Mouse (Mus musculus) gastrocnemius, adult 18-20 months (tissue): Measurements from ENCODE around the gene Srcap. TPM values are rescaled to one million over a fixed set of nuclear protein-coding genes. Genes with fewer than 3 reads are reported as not detected.
"Not testable (repeated sequence)": the region's sequence is repeated elsewhere in the genome, so short reads cannot be mapped to it uniquely, and the experiment has no call there.

Experiments used
- DNase-seq: peaks from one replicate; pipeline ENCODE4 v3.0.0; 2021; ENCODE audit warnings: low spot score
- total RNA-seq, 2 experiments: library from RNA; stranded (reverse); gene quantifications; 2 replicates each; pipeline ENCODE4 v1.2.3; 2021

Gene Srcap
- total RNA-seq, 2 experiments from 2014 or later: 46.5 to 46.6 TPM

DNA sequence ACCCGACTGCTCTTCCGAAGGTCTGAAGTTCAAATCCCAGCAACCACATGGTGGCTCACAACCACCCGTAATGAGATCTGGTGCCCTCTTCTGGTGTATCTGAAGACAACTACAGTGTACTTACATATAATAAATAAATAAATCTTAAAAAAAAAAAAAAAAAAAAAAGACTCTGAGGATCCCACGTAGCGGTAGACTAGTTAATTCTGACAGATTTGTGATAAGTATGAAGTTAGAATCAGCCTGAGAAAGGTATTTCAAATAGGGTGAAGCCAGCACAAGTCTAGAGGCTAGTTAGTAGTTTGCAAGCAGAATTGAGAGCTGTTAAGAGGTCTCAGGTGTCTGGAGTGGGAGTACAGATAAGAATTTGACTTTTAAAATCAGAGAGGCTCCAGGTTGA is 23.4 kb upstream of the Srcap start:
- not testable (repeated sequence) for DNase-seq

DNA sequence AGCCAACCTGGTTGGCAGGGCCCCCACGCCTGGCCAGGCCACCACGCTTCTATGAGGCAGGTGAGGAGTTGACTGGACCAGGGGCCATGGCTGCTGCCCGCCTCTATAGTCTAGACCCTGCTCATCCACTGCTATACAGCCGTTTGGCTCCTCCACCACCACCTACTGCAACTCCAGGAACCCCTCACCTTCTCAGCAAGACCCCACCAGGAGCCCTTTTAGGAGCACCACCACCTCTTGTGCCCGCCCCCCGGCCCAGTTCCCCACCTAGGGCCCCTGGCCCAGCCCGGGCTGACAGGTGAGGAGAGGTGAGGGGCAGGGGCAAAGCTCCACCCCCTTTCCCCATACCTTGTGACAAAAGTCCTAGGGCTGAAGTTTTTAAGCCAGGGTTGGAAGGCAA is 21.8 kb upstream of the Srcap start:
- DNase-seq: no peak

DNA sequence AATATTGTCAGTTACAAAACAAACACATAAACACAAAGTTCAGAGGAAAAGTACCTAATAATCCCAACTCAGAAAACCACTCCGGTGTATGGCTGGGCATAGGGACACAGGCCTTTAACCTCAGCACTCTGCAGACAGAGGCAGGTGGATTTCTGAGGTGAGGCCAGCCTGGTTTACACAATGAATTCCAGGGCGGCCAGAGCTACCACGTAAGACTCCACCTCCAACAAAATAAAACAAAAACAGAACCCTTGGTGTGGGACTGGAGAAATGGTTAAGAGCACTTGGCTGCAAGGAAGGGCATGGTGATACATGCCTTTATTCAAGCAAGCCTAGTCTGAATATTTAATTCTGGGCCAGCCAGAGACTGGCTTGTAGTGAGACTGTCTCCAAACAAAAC is 19.9 kb upstream of the Srcap start:
- DNase-seq: no peak

DNA sequence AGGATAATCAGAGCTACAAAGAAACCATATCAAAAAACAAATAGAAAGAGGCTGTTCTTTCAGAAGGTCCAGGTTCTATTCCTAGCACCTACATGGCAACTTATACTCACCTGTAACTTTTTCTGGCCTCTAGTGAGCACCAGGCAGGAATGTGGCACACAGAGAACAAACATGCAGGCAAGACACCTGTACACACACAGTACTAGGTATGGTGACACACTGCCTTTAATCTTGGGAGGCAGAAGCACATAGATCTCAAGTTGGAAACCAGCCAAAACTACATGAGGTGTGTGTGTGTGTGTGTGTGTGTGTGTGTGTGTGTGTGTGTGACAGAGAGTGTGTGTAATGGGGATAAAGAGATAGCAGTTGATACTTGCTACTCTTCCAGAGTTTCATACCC is 17.1 kb upstream of the Srcap start:
- DNase-seq: no peak

DNA sequence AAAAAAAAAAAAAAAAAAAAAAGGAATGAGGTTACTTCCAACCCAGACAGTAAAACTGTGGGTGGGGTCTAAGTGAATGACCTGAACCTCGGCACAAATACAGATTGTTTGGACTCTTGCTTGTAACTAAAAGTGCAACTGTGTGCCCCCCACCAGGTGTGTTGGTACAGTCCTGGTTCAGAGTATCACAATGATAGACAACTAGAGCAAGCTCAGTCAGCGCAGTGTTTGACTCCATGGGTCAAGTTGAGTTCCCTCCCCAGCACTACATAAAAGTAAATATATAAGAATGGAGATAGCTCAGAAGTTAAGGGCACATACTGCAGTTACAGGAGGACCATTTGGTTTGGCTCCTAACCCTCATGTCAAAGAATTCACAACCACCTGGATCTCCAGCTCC is 14.4 kb upstream of the Srcap start:
- DNase-seq: no peak

DNA sequence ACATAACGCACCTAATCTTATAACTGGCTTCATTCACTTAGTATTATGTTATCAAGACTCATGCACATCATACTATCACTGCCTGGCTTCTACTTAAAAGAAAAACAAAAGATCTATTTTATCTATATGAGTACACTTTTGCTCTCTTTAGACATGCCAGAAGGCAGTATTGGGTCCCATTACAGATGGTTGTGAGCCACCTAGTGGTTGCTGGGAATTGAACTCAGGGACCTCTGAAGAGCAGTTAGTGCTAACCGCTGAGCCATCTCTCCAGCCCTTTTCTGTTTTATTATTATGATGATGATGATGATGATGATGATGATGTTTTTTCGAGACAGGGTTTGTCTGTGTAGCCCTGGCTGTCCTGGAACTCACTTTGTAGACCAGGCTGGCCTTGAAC is 13.4 kb upstream of the Srcap start:
- no peak for DNase-seq

DNA sequence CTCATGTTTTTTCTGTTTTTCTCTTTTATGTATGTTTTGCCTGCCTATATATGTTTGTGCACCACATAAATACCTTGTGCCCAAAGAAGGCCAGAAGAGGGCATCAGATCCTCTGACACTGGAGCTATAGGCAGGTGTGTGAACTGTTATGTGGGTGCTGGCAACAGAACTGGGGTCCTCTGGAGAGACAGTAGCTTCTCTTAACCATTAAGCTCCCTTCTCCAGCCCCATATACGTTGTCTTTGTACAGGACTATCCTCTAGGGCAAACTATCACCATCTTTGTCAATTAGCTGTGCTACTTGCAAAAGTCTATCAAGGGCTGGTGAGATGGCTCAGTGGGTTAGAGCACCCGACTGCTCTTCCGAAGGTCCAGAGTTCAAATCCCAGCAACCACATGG is 3.5 kb upstream of the Srcap start:
- DNase-seq: no peak

DNA sequence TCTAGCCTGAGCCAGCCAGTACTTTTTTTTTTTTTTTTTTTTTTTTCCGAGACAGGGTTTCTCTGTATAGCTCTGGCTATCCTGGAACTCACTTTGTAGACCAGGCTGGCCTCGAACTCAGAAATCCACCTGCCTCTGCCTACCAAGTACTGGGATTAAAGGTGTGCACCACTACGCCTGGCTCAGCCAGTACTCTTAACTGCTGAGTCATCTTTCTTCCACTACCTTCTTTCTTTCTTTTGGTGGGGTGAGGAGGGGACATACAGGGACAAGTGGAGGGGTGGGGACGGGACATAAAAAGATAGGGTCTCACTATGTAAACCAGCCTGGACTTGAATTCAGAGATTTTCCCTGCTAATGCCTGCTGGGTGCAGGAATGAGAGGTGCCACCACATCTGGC is 2.0 kb upstream of the Srcap start:
- DNase-seq: not testable (repeated sequence)

DNA sequence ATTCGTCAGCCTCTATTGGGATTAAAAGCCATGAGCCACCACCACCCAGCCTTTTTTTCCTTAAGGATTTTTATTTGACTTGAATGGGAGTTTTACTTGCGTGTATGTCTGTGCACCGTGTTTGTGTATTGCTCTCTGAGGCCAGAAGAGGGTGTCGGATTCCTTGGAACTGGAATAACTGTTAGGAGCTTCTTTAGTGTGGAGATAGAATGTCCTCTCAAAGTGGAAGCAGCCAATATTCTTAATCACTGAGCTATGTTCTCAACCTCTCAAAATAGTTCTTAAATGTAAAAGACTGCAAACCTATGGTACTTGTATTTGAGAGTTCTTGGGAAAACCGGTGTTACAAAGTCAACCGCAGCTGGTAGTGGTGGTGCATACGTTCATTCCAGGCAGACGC is 542 bp upstream of the Srcap start:
- peak; percentile 42 for DNase-seq

DNA sequence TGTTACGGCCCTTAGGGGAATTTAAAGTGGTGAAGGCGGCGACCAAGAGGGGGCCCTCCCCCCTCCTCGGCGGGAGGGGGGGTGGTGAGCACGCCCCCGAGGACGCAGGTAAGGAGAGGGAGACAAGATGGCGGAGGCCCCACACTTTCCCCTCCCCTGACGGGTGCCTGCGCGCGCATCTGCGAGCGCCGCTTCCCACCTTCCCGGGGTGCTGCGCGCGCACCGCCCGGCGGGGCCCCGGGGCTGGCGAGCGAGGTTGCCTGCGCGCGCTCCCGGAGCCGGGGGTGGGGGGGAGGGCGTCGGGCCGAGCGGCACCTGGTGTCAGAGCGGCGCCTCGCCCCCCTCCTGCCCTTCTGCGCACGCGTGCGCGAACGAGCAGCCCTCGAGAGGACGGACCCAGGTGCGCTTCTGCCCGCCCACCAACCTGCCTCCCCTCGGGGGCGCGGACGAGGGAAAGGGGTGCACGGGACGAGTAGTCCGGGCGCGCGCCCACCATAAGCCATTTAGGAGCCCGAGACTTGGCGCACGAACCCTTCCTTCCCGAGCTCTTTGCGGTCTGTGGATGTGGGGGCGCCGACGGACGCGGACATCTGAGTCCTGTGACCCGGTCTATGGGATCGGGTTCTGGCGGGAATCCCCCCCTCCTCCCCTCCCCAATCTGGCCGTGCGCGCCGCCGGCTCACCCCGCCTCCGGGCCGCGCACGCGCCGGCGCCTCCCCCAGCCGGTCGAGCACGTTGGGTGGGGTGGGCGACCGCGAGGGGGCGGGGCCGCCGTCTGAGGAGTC is 640 bp downstream of the Srcap start:
- peak; percentile 91 for DNase-seq

DNA sequence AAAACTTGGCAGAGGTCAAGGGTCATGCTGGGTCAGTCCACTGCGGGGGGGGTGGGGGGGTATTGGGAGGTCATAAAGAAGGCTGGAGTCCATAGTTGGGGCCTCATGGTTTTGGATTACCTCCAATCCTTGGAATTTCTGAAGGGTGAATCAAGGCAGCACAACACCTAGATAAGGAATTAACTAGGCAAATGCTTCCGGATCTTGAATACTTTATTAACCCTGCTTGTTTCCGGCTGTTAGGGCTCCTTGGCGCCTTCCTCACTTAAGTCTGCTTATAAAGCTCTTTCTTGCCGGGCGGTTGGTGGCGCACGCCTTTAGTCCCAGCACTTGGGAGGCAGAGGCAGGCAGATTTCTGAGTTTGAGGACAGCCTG is 1.2 kb downstream of the Srcap start:
- DNase-seq: no peak

DNA sequence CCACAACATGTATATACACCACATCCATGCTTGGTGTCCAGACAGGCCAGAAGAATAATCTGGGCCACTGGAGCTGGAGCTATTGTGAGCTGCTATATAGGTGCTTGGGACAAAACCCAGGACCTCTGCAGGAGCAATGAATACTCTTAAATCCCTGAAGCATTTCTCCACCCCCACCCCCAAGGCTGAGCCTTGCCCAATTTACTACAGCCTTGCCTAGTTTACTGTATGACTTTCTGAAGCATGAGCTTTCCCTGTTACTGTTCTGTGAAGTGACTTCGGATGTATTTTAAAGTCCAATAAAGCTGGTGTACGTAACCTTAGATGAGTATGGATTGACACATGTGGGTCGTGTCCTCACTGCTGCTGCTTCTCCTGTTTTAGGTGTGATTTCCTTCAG is 2.0 kb downstream of the Srcap start:
- no peak for DNase-seq

DNA sequence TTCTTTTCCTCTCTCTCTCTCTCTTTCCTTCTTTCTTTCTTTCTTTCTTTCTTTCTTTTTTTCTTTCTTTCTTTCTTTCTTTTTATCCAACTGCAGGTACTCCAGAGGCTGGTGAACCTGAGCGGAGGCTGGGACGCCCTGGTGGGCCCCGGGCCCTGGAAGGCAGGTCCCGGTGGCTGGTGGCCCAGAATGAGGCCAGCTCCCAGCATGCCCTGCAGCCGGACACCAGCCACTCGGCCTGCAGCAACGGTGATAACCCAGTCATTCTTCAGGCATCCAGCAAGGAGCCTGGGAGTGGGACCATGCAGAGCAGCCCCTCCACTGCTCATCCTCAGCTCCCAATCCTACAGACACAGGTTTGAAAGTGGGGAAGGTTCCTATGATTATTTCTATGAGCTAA is 4.1 kb downstream of the Srcap start:
- DNase-seq: no peak

DNA sequence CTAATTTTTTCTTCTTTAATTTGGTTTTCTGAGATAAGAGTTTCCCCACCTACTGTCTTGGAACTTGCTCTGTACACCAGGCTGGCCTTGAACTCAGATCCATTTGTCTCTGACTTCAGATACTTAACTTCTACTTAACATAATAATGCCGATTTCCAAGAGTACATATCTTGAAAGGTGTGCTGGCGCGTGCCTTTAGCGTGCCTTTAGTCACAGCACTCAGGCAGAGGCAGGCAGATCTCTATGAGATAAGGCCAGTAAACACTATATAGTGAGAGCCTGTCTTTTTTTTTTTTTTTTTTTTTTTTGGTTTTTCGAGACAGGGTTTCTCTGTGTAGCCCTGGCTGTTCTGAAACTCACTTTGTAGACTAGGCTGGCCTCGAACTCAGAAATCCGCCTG is 4.6 kb downstream of the Srcap start:
- DNase-seq: no peak

DNA sequence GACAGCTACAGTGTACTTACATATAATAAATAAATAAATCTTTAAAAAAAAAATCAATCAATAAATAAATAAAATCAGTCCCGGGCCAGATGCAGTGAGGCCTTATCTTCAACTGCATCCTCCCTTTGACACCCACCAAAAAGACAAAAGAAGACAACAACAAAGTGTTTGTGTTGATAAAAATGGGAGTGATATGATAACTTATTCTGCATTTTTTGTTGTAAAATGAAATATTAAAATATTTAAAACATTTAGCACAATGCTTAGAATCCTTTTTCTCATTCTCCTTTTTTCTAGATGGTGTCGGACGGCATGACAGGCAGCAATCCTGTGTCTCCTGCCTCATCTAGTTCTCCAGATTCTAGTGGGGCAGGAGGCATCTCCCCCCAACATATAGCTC is 7.5 kb downstream of the Srcap start, which contains the start of gene Gm42715:
Gene Gm42715 (plus strand): TSS at position 301 of the 400 bp plus-strand sequence.
- DNase-seq: no peak

DNA sequence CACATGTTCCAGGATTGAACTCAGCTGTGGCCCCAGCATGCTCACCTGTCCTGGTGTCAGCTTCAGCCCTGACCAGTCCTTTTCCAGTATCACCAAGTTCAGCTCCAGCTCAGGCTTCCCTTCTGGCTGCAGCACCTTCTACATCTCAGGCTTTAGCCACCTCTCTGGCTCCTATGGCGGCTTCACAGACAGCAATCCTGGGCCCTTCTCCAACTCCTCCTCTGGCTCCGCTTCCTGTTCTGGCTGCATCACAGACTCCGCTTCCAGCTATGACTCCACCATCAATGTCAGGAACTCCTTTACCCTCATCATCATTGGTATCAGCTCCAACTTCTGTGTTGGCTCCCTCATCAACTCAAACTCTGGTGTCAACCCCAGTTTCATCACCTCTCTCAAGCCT is 29.9 kb downstream of the Srcap start:
- DNase-seq: peak; percentile 9

DNA sequence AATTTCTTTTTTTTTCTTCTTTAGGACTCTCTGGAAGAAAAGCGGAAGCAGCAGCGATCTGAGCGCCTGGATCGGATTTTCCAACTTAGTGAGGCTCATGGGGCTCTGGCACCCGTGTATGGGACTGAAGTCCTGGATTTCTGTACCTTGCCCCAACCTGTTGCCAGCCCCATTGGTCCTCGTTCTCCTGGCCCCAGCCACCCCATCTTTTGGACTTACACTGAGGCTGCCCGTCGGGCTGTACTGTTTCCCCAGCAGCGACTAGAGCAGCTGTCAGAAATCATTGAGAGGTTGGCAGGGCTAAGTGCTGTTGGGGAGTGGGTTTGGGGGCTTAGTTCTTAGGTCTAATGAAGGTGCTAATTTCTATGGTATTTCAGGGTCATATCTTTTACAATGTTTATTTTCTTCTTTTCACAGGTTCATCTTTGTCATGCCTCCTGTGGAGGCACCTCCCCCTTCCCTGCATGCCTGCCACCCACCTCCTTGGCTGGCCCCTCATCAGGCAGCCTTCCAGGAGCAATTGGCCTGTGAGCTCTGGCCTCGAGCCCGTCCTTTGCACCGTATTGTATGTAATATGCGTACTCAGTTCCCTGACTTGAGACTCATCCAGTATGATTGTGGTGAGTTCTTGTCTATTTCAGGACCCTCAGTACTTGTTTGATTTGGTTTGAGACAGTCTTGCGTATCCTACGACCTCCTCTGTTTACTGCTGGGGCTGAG is 37.5 kb downstream of the Srcap start:
- DNase-seq: peak; percentile 16

DNA sequence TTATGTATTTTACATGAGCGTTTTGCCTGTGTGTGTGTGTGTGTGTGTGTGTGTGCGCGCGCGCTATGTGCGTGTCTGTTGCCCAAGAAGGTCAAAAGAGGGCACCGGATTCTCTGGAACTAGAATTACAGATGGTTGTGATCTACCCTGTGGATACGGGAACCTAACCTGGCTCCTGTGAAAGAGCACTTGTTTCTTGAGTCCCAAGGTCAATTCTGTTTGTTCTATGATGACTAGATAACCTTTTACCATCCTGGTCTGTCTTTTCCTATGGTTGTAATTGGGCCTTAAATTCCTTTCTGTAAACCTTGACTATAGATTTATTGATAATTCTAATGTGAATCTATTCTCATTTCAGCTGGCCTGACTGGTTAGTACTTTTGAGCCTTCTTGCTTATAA is 39.8 kb downstream of the Srcap start:
- DNase-seq: no peak

DNA sequence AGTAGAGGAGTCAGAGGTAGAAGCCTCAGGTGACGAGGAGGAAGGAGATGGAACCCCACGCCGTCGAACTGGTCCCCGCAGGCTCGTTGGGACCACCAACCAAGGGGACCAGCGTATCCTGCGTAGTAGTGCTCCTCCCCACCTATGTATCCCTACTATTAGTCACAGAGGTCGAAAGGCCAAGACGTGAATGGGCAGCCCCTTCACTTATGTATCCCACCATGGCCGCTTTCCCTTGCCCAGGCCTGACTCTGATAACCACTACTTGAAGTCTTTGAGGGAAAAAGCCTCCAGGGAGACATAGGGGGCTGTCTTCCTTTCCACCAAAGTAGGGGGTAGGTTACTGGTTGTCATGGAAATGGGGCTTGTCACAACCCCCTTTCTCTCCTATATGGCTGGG is 48.8 kb downstream of the Srcap start:
- no peak for DNase-seq

DNA sequence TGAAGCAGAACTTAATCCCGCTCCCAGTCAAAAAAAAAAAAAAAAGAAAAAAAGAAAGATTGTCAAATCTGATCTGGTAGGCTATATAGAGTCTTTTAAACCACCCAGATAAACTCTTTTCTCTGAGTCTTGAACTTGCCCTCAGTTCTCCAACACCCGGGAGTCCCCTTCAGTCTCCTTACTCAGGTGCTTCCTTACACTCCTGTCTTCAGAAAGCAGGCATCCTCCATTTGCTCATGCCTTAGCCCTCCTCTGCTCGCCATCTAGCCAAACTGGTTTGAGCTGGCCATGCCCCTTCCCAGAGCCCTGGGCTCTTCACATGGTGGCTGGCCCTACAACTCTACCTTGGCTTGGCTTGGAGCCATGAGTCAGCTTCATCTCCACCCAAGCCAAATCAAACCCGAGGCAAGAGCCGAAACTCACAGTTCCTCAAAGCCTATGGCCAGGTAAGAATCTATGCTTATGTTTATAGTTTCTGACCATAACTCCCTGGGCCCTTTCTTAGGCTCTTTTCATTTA is 49.6 kb downstream of the Srcap start, which contains the start of gene Tmem265:
Gene Tmem265 (plus strand): TSS at position 51 of the 519 bp plus-strand sequence.
- DNase-seq: no peak

DNA sequence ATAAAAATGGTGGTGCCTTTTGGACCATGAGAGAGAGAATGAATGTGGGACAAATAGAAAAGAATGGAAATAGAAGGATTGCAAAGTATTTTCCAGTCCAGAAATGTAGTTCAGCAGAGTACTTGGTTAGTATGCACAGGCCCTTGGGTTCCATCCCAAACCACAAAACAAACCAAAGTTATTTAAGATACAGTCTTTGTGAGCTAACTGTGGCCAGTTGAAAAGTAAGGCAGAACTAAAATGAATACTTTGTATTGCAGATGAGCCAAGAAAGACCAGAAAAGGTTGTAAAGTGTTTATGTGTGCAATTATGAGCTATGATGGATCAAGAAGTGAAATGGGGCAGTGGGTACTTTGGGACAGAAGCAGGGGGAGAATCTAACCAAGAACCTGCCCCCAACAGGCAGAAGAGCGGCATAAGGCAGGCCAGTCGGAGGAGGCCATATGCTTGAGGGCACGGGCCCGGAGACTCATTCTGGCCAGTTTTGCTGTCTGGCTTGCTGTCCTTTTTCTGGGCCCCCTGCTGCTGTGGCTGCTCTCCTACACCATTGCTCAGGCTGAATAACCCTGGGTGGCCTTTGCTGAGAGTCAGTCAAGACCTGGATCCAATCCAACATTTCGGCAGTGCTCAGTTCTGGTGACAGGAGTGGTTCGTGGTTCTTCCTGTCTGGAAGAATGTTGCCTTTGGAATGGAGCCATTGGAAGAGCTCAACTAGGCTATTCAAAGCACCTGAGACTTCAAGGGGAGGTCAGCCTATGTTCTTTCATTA is 52.8 kb downstream of the Srcap start:
- no peak for DNase-seq

DNA sequence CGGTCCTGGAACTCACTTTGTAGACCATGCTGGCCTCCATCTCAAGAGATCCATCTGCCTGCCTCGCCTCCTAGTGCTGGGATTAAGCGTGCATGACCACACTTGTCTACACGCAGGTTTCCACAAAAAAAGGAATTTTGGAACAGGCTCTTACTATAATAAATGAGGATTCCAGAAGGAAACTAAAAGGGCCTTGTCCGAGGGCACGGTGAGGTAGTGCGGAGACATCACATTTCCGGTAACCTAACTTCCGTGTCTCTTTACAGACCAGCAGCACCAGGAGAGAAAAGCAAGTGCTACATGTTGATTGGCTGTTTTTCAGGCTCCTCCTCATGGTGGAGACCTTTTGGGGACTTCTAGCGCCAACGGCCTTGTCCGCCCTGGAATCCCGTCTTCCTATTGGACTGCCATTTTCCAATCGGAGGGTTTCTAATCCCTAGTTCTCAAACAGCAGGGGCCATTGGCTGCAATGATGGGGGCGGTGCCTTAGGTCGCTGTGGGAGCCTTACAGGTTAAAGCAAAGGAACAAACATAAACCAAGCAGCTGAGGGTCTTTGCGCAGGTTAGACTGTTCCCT is 61.2 kb downstream of the Srcap start, which contains the start of gene Phkg2:
Gene Phkg2 (plus strand): TSS at position 446 of the 577 bp plus-strand sequence.
- peak; percentile 97 for DNase-seq
